Comparison of ENCODE assay signal across 8 mouse cellular contexts in genomic region chr14:24245177-24246081, GRCm38 (mm10). TPM values are rescaled to one million over a fixed set of nuclear protein-coding genes. Genes with fewer than 3 reads are reported as not detected.
DNase-seq lines count a peak whose midpoint lies in the region; ATAC-seq and TF ChIP-seq lines count a peak whose summit lies in the region.

Dlg5 (minus strand) TSS chr14:24245920.

- peak within 1 kb of the TSS; percentile 86 for H3K4me3 ChIP-seq in megakaryocyte, embryonic 14.5 days (replicated peaks)
- H3K4me3 ChIP-seq in embryonic facial prominence, embryonic 10.5 days: peak within 1 kb of the TSS; percentile 95
- H3K4me3 ChIP-seq in intestine, postnatal 0 days (ENCODE audit: low read depth, low read length): peak within 1 kb of the TSS; percentile 88
- peak within 1 kb of the TSS; percentile 90 for H3K4me3 ChIP-seq in midbrain, embryonic 12.5 days
- H3K4me3 ChIP-seq in stomach, embryonic 15.5 days (replicated peaks): peak within 1 kb of the TSS; percentile 84

- peak within 1 kb of the TSS; percentile 98 for H3K27ac ChIP-seq in embryonic facial prominence, embryonic 10.5 days (replicated peaks)
- peak within 1 kb of the TSS; percentile 93 for H3K27ac ChIP-seq in intestine, postnatal 0 days (ENCODE audit: low read depth, low read length)
- H3K27ac ChIP-seq in midbrain, embryonic 12.5 days (replicated peaks): peak within 1 kb of the TSS; percentile 95
- peak within 1 kb of the TSS; percentile 93 for H3K27ac ChIP-seq in stomach, embryonic 15.5 days

- peak within 1 kb of the TSS; percentile 89 for H3K4me2 ChIP-seq in intestine, postnatal 0 days (replicated peaks; ENCODE audit: low read depth)
- H3K4me2 ChIP-seq in midbrain, embryonic 12.5 days (replicated peaks): peak within 1 kb of the TSS; percentile 92
- H3K4me2 ChIP-seq in stomach, embryonic 15.5 days: peak within 1 kb of the TSS; percentile 91

- no peaks in the 10 kb centered on the region for H3K36me3 ChIP-seq in megakaryocyte, embryonic 14.5 days (replicated peaks; ENCODE audit: low read length)
- peaks cover 23% of the 10 kb centered on the region for H3K36me3 ChIP-seq in embryonic facial prominence, embryonic 10.5 days (replicated peaks)
- H3K36me3 ChIP-seq in intestine, postnatal 0 days (ENCODE audit: control insufficient read depth, insufficient read depth): no peaks in the 10 kb centered on the region; the same call in 1 of the 2 replicates
- peaks cover 12% of the 10 kb centered on the region for H3K36me3 ChIP-seq in midbrain, embryonic 12.5 days
- H3K36me3 ChIP-seq in stomach, embryonic 15.5 days: no peaks in the 10 kb centered on the region

- intact Hi-C loops in left cerebral cortex, postnatal 4 days (cut with DNase I): loop anchor here (10.0 kb wide), 1 partner anchor 61 kb away; no protein-coding TSS in a partner anchor

- WGBS in embryonic facial prominence, embryonic 10.5 days: under 1% methylated on average over 92 of the region's 98 CpGs
- WGBS in intestine, postnatal 0 days: under 1% methylated on average over 60 of the region's 98 CpGs
- WGBS in midbrain, embryonic 12.5 days: under 1% methylated on average over 71 of the region's 98 CpGs
- WGBS in stomach, embryonic 15.5 days: under 1% methylated on average over 86 of the region's 98 CpGs

- peak within 1 kb of the TSS; percentile 91 for H3K9ac ChIP-seq in intestine, postnatal 0 days (ENCODE audit: low read depth, low read length)
- peak within 1 kb of the TSS; percentile 98 for H3K9ac ChIP-seq in midbrain, embryonic 12.5 days (replicated peaks)
- H3K9ac ChIP-seq in stomach, embryonic 15.5 days: peak within 1 kb of the TSS; percentile 92

- ATAC-seq in megakaryocyte, adult 5-6 weeks (ENCODE audit: poor library complexity, severe bottlenecking): no peak
- peak; percentile 76 for ATAC-seq in intestine, postnatal 0 days
- peak; percentile 90 for ATAC-seq in midbrain, embryonic 12.5 days (ENCODE audit: low FRiP score, low read depth)
- ATAC-seq in stomach, embryonic 15.5 days (ENCODE audit: insufficient read depth, low FRiP score, low read depth): peak; percentile 78

- TF ChIP-seq CTCF in intestine, postnatal 0 days (IDR thresholded peaks at IDR 0.05; ENCODE audit: low read depth): no peak

- H3K27me3 ChIP-seq in megakaryocyte, embryonic 14.5 days (replicated peaks): peaks cover 74% of the 10 kb centered on the region
- H3K27me3 ChIP-seq in embryonic facial prominence, embryonic 10.5 days (replicated peaks; ENCODE audit: low read depth, poor library complexity, severe bottlenecking): 0 out of 2 replicates have a peak, but pooled peaks cover 9% of the 10 kb centered on the region
- H3K27me3 ChIP-seq in intestine, postnatal 0 days (replicated peaks; ENCODE audit: control insufficient read depth, insufficient read depth, low read length): no peaks in the 10 kb centered on the region
- peaks cover 7% of the 10 kb centered on the region; the same call in 1 of the 2 replicates for H3K27me3 ChIP-seq in midbrain, embryonic 12.5 days
- no peaks in the 10 kb centered on the region for H3K27me3 ChIP-seq in stomach, embryonic 15.5 days (replicated peaks)

- H3K4me1 ChIP-seq in megakaryocyte, embryonic 14.5 days: peaks cover 13% of the 10 kb centered on the region
- peaks cover 62% of the 10 kb centered on the region for H3K4me1 ChIP-seq in embryonic facial prominence, embryonic 10.5 days
- 0 out of 2 replicates have a peak, but pooled peaks cover 4% of the 10 kb centered on the region for H3K4me1 ChIP-seq in intestine, postnatal 0 days (replicated peaks; ENCODE audit: control insufficient read depth, insufficient read depth, low read length)
- H3K4me1 ChIP-seq in midbrain, embryonic 12.5 days: peaks cover 23% of the 10 kb centered on the region
- 0 out of 2 replicates have a peak, but pooled peaks cover 4% of the 10 kb centered on the region for H3K4me1 ChIP-seq in stomach, embryonic 15.5 days

- DNase-seq in embryonic facial prominence, embryonic 10.5 days (ENCODE audit: low spot score): peak; percentile 84
- peak; percentile 97 for DNase-seq in heart, adult 11 months
- peak; percentile 67 for DNase-seq in left cerebral cortex, postnatal 4 days

- 0 out of 2 replicates have a peak, but pooled peaks cover 6% of the 10 kb centered on the region for H3K9me3 ChIP-seq in megakaryocyte, embryonic 14.5 days
- H3K9me3 ChIP-seq in embryonic facial prominence, embryonic 10.5 days: no peaks in the 10 kb centered on the region
- H3K9me3 ChIP-seq in intestine, postnatal 0 days (ENCODE audit: control insufficient read depth): no peaks in the 10 kb centered on the region
- H3K9me3 ChIP-seq in midbrain, embryonic 12.5 days: no peaks in the 10 kb centered on the region
- no peaks in the 10 kb centered on the region for H3K9me3 ChIP-seq in stomach, embryonic 15.5 days

RNA-seq across cellular contexts. Expression of gene Dlg5, which starts in this region (rescaled TPM):
- not detected in 2 replicates for polyA plus RNA-seq in megakaryocyte, embryonic 14.5 days (2012; ENCODE audit: insufficient read depth, low replicate concordance)
- 0.16 TPM in 1 of 2 replicates, not detected in the other for total RNA-seq in megakaryocyte, adult 5-6 weeks (2015)
- total RNA-seq in megakaryocyte, adult 5-6 weeks (2017): 0.04 and 1.5 TPM in 2 replicates
- polyA plus RNA-seq in embryonic facial prominence, embryonic 10.5 days (2016; fragmentation: Nextera tagmentation; extraction: Ambion mirVana): 21.1 and 23.5 TPM in 2 replicates
- 5.0 and 5.5 TPM in 2 replicates for polyA plus RNA-seq in intestine, postnatal 0 days (2015; fragmentation: Nextera tagmentation; extraction: Ambion mirVana)
- total RNA-seq in left cerebral cortex, postnatal 4 days (2021): 10 to 100 TPM; 81.9 to 94.0 TPM
- polyA plus RNA-seq in midbrain, embryonic 12.5 days (2016; fragmentation: Nextera tagmentation; extraction: Ambion mirVana): 18.6 and 19.0 TPM in 2 replicates
- polyA plus RNA-seq in stomach, embryonic 15.5 days (2015; fragmentation: Nextera tagmentation; extraction: Ambion mirVana): 13.5 and 15.6 TPM in 2 replicates

Comparison
In these comparisons a context has a peak if more than half of its experiments do, and no peak if none do; other contexts are left out.
1. RNA of gene Dlg5 (total RNA-seq): 81.9 to 94.0 TPM in left cerebral cortex, postnatal 4 days; 0.04 to 1.5 TPM in megakaryocyte, adult 5-6 weeks; every median in the first group is over 10 times any median in the second.
2. Peak in every context shown above with its lines, with median percentiles within 50 percentile points of each other: H3K4me3 ChIP-seq, DNase-seq, H3K27ac ChIP-seq, H3K4me2 ChIP-seq and H3K9ac ChIP-seq.